Mouse (Mus musculus) midbrain, postnatal 0 days (tissue): ENCODE measurements around the gene Cux1. TPM values are rescaled to one million over a fixed set of nuclear protein-coding genes. Genes with fewer than 3 reads are reported as not detected.

Source experiments
- ATAC-seq: fragments of 200-750 bp; cut with Nextera tagmentation; 2 replicates; pipeline ENCODE4 v1.8.0; 2017; ENCODE audit warnings: moderate number of reproducible peaks, mild to moderate bottlenecking, moderate TSS enrichment, moderate library complexity; ENCODE audit not compliant: low FRiP score
- DNase-seq: peaks from one replicate; pipeline ENCODE4 v3.0.0-alpha.2; 2015; ENCODE audit warnings: low spot score
- H3K27ac ChIP-seq: fragments of 300-500 bp; sonication (generic); 2 replicates; pipeline ENCODE4 v1.5.1; 2014; ENCODE audit warnings: low read depth, mild to moderate bottlenecking, low read length, mixed read lengths
- H3K27me3 ChIP-seq: fragments of 300-500 bp; sonication (generic); 2 replicates; pipeline ENCODE4 v1.6.1; 2014; ENCODE audit warnings: low read length, control low read depth, mixed read lengths; ENCODE audit not compliant: insufficient read depth
- H3K36me3 ChIP-seq: fragments of 300-500 bp; sonication (generic); 2 replicates; pipeline ENCODE4 v1.6.1; 2014; ENCODE audit warnings: low read length, control low read depth, mixed read lengths; ENCODE audit not compliant: insufficient read depth
- H3K4me1 ChIP-seq: fragments of 300-500 bp; sonication (generic); 2 replicates; pipeline ENCODE4 v1.6.1; 2014; ENCODE audit warnings: mild to moderate bottlenecking, control low read depth, antibody characterized with exemption, low read length, mixed read lengths; ENCODE audit not compliant: insufficient read depth
- H3K4me2 ChIP-seq: fragments of 300-500 bp; sonication (generic); 2 replicates; pipeline ENCODE4 v1.6.1; 2014; ENCODE audit warnings: low read depth, mild to moderate bottlenecking, low read length, mixed read lengths; ENCODE audit not compliant: poor library complexity, severe bottlenecking
- H3K4me3 ChIP-seq: fragments of 300-500 bp; sonication (generic); 2 replicates; pipeline ENCODE4 v1.5.1; 2014; ENCODE audit warnings: low read depth, mild to moderate bottlenecking, low read length, moderate library complexity
- H3K9ac ChIP-seq: fragments of 300-500 bp; sonication (generic); replicated peaks from 2 replicates; pipeline ENCODE4 v1.6.1; 2014; ENCODE audit warnings: mild to moderate bottlenecking, low read length, moderate library complexity, mixed read lengths; ENCODE audit not compliant: poor library complexity, severe bottlenecking
- H3K9me3 ChIP-seq: fragments of 300-500 bp; sonication (generic); 2 replicates; pipeline ENCODE4 v1.6.1; 2016; ENCODE audit warnings: low read length, control low read depth
- CTCF ChIP-seq: IDR thresholded peaks from 2 replicates; pipeline ENCODE4 v1.5.1; 2016; ENCODE audit warnings: antibody characterized with exemption, mild to moderate bottlenecking
- WGBS: fragments of 180-500 bp; shearing (Covaris S2); extraction: QIAGEN DNeasy Blood & Tissue Kit; methylation state at CpG from one replicate; pipeline ENCODE4 v1.1.7; 2014; 5-methylcytosine and 5-hydroxymethylcytosine counted together
- polyA plus RNA-seq: library from polyadenylated mRNA; unstranded; fragments of >200 nt; fragmentation: Nextera tagmentation; extraction: Ambion mirVana; gene quantifications from 2 replicates; pipeline ENCODE4 v1.2.1, GENCODE M21; 2015
- total RNA-seq: library from RNA; depleted of rRNA; stranded (reverse); fragments of >200 nt; gene quantifications from 2 replicates; pipeline ENCODE4 v1.2.3, GENCODE M21; 2014; rRNA removed

The Cux1 gene
- total RNA-seq (130 and 133 TPM in 2 replicates), polyA plus RNA-seq (89.0 and 97.9 TPM in 2 replicates)

GRCm38 (mm10) chr5:136567176-136568025 is at the start of gene Cux1:
Cux1 (minus strand) TSS chr5:136567490.
- H3K4me2 ChIP-seq = peak within 1 kb of the TSS; percentile 100
- TF ChIP-seq CTCF = peak; percentile 53
- peak; percentile 93 for DNase-seq
- under 1% methylated on average over 47 of the region's 103 CpGs for WGBS
- H3K4me1 ChIP-seq = peaks cover 10% of the 10 kb centered on the region; the same call in 1 of the 2 replicates
- peak; percentile 86 for ATAC-seq
- peak within 1 kb of the TSS; percentile 93 for H3K27ac ChIP-seq
- peak within 1 kb of the TSS; percentile 96 for H3K4me3 ChIP-seq
- peaks cover 5% of the 10 kb centered on the region; the same call in 1 of the 2 replicates for H3K27me3 ChIP-seq
- H3K36me3 ChIP-seq = no peaks in the 10 kb centered on the region
- no peaks in the 10 kb centered on the region for H3K9me3 ChIP-seq
- H3K9ac ChIP-seq = peak within 1 kb of the TSS; percentile 94

DNA sequence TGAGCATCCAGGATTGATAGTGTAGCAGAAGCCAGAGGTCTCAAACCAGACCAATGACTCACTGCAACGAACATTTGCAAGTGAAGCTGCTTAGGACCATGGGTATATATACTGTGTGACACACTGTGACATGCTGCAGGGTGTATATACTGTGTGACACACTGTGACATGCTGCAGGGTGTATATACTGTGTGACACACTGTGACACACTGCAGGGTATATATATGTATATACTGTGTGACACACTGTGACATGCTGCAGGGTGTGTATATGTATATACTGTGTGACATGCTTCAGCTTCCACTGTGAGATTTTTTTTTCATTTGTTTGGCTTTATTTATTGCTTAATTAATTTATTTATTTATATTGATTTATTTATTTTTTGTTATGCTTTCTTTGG is 45.1 kb upstream of the Cux1 start:
- H3K4me3 ChIP-seq = no peak overlapping the region
- no peak for TF ChIP-seq CTCF
- WGBS = 90% methylated on average over 1 of the region's 1 CpGs
- ATAC-seq = no peak
- no peaks in the 10 kb centered on the region for H3K36me3 ChIP-seq
- H3K27me3 ChIP-seq = no peaks in the 10 kb centered on the region
- DNase-seq = no peak
- no peak overlapping the region for H3K4me2 ChIP-seq
- H3K9ac ChIP-seq = no peak overlapping the region
- H3K27ac ChIP-seq = no peak overlapping the region
- H3K9me3 ChIP-seq = no peaks in the 10 kb centered on the region
- no peaks in the 10 kb centered on the region for H3K4me1 ChIP-seq

GRCm38 (mm10) chr5:136608814-136609434 is 41.6 kb upstream of the Cux1 start:
- no peaks in the 10 kb centered on the region for H3K27me3 ChIP-seq
- ATAC-seq (no peak), DNase-seq (no peak)
- H3K4me2 ChIP-seq = no peak overlapping the region
- no peaks in the 10 kb centered on the region for H3K36me3 ChIP-seq
- no peak overlapping the region for H3K4me3 ChIP-seq
- no peaks in the 10 kb centered on the region for H3K4me1 ChIP-seq
- H3K9me3 ChIP-seq = no peaks in the 10 kb centered on the region
- TF ChIP-seq CTCF = no peak
- H3K27ac ChIP-seq = no peak overlapping the region
- WGBS = 53% methylated on average over 6 of the region's 6 CpGs
- H3K9ac ChIP-seq = no peak overlapping the region

DNA sequence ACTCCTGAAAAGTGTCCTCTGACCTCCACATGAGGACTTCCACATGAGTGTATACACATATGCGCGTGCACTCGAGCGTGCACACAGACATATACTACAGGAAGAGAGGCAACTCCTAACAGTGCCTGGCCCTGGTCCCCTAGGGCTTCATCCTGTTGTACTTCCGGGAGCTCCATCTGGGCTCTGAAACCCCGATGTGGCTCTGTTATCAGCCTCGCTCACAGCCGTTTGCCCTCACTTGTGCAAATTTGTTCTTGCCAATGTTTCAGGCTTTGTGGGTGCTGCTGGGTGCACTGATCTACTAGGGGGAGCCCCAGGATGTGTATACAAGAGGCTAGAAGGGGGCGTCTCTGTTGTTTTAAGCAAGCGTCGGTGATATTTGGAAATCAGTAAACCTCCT is 37.9 kb upstream of the Cux1 start:
- ATAC-seq (no peak), DNase-seq (no peak)
- Histone ChIP-seq H3K9ac (no peak overlapping the region), H3K36me3 (no peaks in the 10 kb centered on the region), H3K4me2 (no peak overlapping the region), H3K4me3 (no peak overlapping the region), H3K4me1 (no peaks in the 10 kb centered on the region), H3K27ac (no peak overlapping the region), H3K9me3 (no peaks in the 10 kb centered on the region), H3K27me3 (no peaks in the 10 kb centered on the region)
- WGBS = 81% methylated on average over 11 of the region's 11 CpGs
- no peak for TF ChIP-seq CTCF

- DNase-seq (peak; percentile 21), ATAC-seq (no peak)
- no peaks in the 10 kb centered on the region for H3K27me3 ChIP-seq
- no peaks in the 10 kb centered on the region for H3K4me1 ChIP-seq
- no peak overlapping the region for H3K4me2 ChIP-seq
- WGBS = 82% methylated on average over 13 of the region's 13 CpGs
- H3K36me3 ChIP-seq = no peaks in the 10 kb centered on the region
- no peak overlapping the region for H3K9ac ChIP-seq
- H3K4me3 ChIP-seq = no peak overlapping the region
- no peaks in the 10 kb centered on the region for H3K9me3 ChIP-seq
- no peak overlapping the region for H3K27ac ChIP-seq
- TF ChIP-seq CTCF = no peak
These were observed 36.1 kb upstream of the Cux1 start for GRCm38 (mm10) chr5:136603176-136603964.
